Mouse (Mus musculus) left cerebral cortex, postnatal 25 days (tissue): ENCODE data around the gene Chac1. TPM values are rescaled to one million over a fixed set of nuclear protein-coding genes. Genes with fewer than 3 reads are reported as not detected.

Experiments used
- DNase-seq, 2 experiments: peaks; one replicate each; pipeline ENCODE4 v3.0.0; 2022; ENCODE audit warnings: low spot score in 2 of 2, mixed read lengths in 1 of 2
- intact Hi-C: fragments of 180-260 bp; cut with DNase I; formaldehyde crosslinking; loops from one replicate; pipeline ENCODE4 v1.15.1; 2025
- total RNA-seq, 2 experiments: library from RNA; stranded (reverse); gene quantifications; 2 replicates each; pipeline ENCODE4 v1.2.3; 2021

Gene Chac1
- total RNA-seq, 2 experiments from 2014 or later: 9.6 to 9.8 TPM

GRCm38 (mm10) chr2:119326161-119327101, 24.6 kb upstream of the Chac1 start:
- intact Hi-C loops: loop anchor here (1.0 kb wide), 1 partner anchor 26 kb away; no protein-coding TSS in a partner anchor
- no peak for DNase-seq

GRCm38 (mm10) chr2:119327102-119327480, 23.9 kb upstream of the Chac1 start:
- intact Hi-C loops: loop anchor here (1.0 kb wide), 1 partner anchor 27 kb away; no protein-coding TSS in a partner anchor
- peak in 1 of 2 experiments; percentile 21 for DNase-seq

- no peak for DNase-seq
- intact Hi-C loops: loop anchor here (1.0 kb wide), 1 partner anchor 28 kb away; no protein-coding TSS in a partner anchor
Measured at GRCm38 (mm10) chr2:119327942-119328526, 23.0 kb upstream of the Chac1 start.

GRCm38 (mm10) chr2:119328546-119328945, 22.5 kb upstream of the Chac1 start:
- no peak for DNase-seq
- intact Hi-C loops: no loop called here

- DNase-seq: no peak
- intact Hi-C loops: no loop called here
Measured at GRCm38 (mm10) chr2:119329123-119329817, 21.8 kb upstream of the Chac1 start.

- intact Hi-C loops: no loop called here
- no peak for DNase-seq
Measured at GRCm38 (mm10) chr2:119330795-119331194, 20.2 kb upstream of the Chac1 start.

GRCm38 (mm10) chr2:119332177-119332661, 18.8 kb upstream of the Chac1 start:
- intact Hi-C loops: no loop called here
- no peak for DNase-seq

- intact Hi-C loops: no loop called here
- no peak for DNase-seq
Measured at GRCm38 (mm10) chr2:119334135-119334534, 16.9 kb upstream of the Chac1 start.

- intact Hi-C loops: no loop called here
- no peak for DNase-seq
Measured at GRCm38 (mm10) chr2:119334964-119335525, 16.0 kb upstream of the Chac1 start.

- intact Hi-C loops: no loop called here
- DNase-seq: no peak
Measured at GRCm38 (mm10) chr2:119335535-119335934, 15.5 kb upstream of the Chac1 start.

GRCm38 (mm10) chr2:119336002-119336401, 15.0 kb upstream of the Chac1 start:
- DNase-seq: no peak
- intact Hi-C loops: no loop called here

GRCm38 (mm10) chr2:119336470-119336869, 14.6 kb upstream of the Chac1 start:
- no peak for DNase-seq
- intact Hi-C loops: no loop called here

- intact Hi-C loops: loop anchor here (2.0 kb wide), 1 partner anchor 77 kb away; no protein-coding TSS in a partner anchor
Measured at GRCm38 (mm10) chr2:119337425-119338265, 13.4 kb upstream of the Chac1 start.

GRCm38 (mm10) chr2:119344537-119345138, 6.4 kb upstream of the Chac1 start:
- intact Hi-C loops: no loop called here
- DNase-seq: no peak

More at GRCm38 (mm10) chr2:119337425-119338265, 13.4 kb upstream of the Chac1 start:
- peak; percentile 73 to 81 for DNase-seq

GRCm38 (mm10) chr2:119353707-119354106, 2.7 kb downstream of the Chac1 start:
- DNase-seq: no peak
- intact Hi-C loops: no loop called here

- intact Hi-C loops: no loop called here
- DNase-seq: peak in 1 of 2 experiments; percentile 11
Measured at GRCm38 (mm10) chr2:119355089-119355488, 4.1 kb downstream of the Chac1 start.

- intact Hi-C loops: no loop called here
- DNase-seq: no peak
Measured at GRCm38 (mm10) chr2:119355651-119356050, 4.6 kb downstream of the Chac1 start.

GRCm38 (mm10) chr2:119356310-119356709, 5.3 kb downstream of the Chac1 start:
- intact Hi-C loops: no loop called here
- DNase-seq: no peak
